Mouse (Mus musculus): ENCODE results near the gene Olfr1309. TPM values are rescaled to one million over a fixed set of nuclear protein-coding genes. Genes with fewer than 3 reads are reported as not detected.
"Not testable (repeated sequence)": the region's sequence is repeated elsewhere in the genome, so short reads cannot be mapped to it uniquely, and the experiment has no call there.

Gene Olfr1309
- not detected in 2 replicates for polyA plus RNA-seq (2014; fragmentation: Nextera tagmentation; extraction: Ambion mirVana)

- ATAC-seq (ENCODE audit: insufficient read depth, low FRiP score, low TSS enrichment) (no peak), DNase-seq (ENCODE audit: low spot score) (no peak)
- Histone ChIP-seq H3K4me3 (ENCODE audit: low read depth, low read length) (no peak within 1 kb of the TSS), H3K36me3 (ENCODE audit: control insufficient read depth, insufficient read depth, low read length) (no peaks in the 10 kb centered on the region), H3K9ac (ENCODE audit: low read length) (no peak within 1 kb of the TSS), H3K4me2 (ENCODE audit: low read depth) (no peak within 1 kb of the TSS), H3K4me1 (ENCODE audit: control insufficient read depth, insufficient read depth, low read length) (no peaks in the 10 kb centered on the region), H3K27me3 (ENCODE audit: control insufficient read depth, insufficient read depth, low read length) (no peaks in the 10 kb centered on the region), H3K9me3 (ENCODE audit: control insufficient read depth, low read length) (no peaks in the 10 kb centered on the region), H3K27ac (ENCODE audit: low read depth, low read length) (no peak within 1 kb of the TSS)
- WGBS: 63% methylated on average over 1 of the region's 1 CpGs
Measured at GRCm38 (mm10) chr2:111990181-111990580, at the start of gene Olfr1309. TSS of gene Olfr1309 (minus strand) at chr2:111990281.

- not testable (repeated sequence) for H3K27me3 ChIP-seq (ENCODE audit: control insufficient read depth, insufficient read depth, low read length); DNase-seq (ENCODE audit: low spot score); H3K4me1 ChIP-seq (ENCODE audit: control insufficient read depth, insufficient read depth, low read length); H3K4me2 ChIP-seq (ENCODE audit: low read depth); H3K27ac ChIP-seq (ENCODE audit: low read depth, low read length); H3K4me3 ChIP-seq (ENCODE audit: low read depth, low read length); ATAC-seq (ENCODE audit: insufficient read depth, low FRiP score, low TSS enrichment); H3K9me3 ChIP-seq (ENCODE audit: control insufficient read depth, low read length); H3K9ac ChIP-seq (ENCODE audit: low read length); H3K36me3 ChIP-seq (ENCODE audit: control insufficient read depth, insufficient read depth, low read length)
- WGBS: 59% methylated on average over 6 of the region's 6 CpGs
Measured at GRCm38 (mm10) chr2:112026971-112027370, 36.9 kb upstream of the Olfr1309 start.

GRCm38 (mm10) chr2:112024312-112024711 lies 34.2 kb upstream of the Olfr1309 start, which contains the start of gene Olfr1311:
TSS of gene Olfr1311 (minus strand) at chr2:112024412.
- Histone ChIP-seq H3K4me1 (ENCODE audit: control insufficient read depth, insufficient read depth, low read length) (no peaks in the 10 kb centered on the region), H3K27ac (ENCODE audit: low read depth, low read length) (no peak within 1 kb of the TSS), H3K9ac (ENCODE audit: low read length) (no peak within 1 kb of the TSS), H3K4me2 (ENCODE audit: low read depth) (no peak within 1 kb of the TSS), H3K4me3 (ENCODE audit: low read depth, low read length) (no peak within 1 kb of the TSS), H3K27me3 (ENCODE audit: control insufficient read depth, insufficient read depth, low read length) (no peaks in the 10 kb centered on the region), H3K9me3 (ENCODE audit: control insufficient read depth, low read length) (no peaks in the 10 kb centered on the region), H3K36me3 (ENCODE audit: control insufficient read depth, insufficient read depth, low read length) (no peaks in the 10 kb centered on the region)
- DNase-seq (ENCODE audit: low spot score) (no peak), ATAC-seq (ENCODE audit: insufficient read depth, low FRiP score, low TSS enrichment) (no peak)
- WGBS: 92% methylated on average over 2 of the region's 2 CpGs

GRCm38 (mm10) chr2:112014900-112015299 lies 24.8 kb upstream of the Olfr1309 start:
- ATAC-seq (ENCODE audit: insufficient read depth, low FRiP score, low TSS enrichment) (no peak), DNase-seq (ENCODE audit: low spot score) (no peak)
- H3K4me1 ChIP-seq (ENCODE audit: control insufficient read depth, insufficient read depth, low read length): no peaks in the 10 kb centered on the region
- no peaks in the 10 kb centered on the region for H3K27me3 ChIP-seq (ENCODE audit: control insufficient read depth, insufficient read depth, low read length)
- H3K4me2 ChIP-seq (ENCODE audit: low read depth): no peak overlapping the region
- no peak overlapping the region for H3K4me3 ChIP-seq (ENCODE audit: low read depth, low read length)
- no peaks in the 10 kb centered on the region for H3K9me3 ChIP-seq (ENCODE audit: control insufficient read depth, low read length)
- H3K27ac ChIP-seq (ENCODE audit: low read depth, low read length): no peak overlapping the region
- H3K9ac ChIP-seq (ENCODE audit: low read length): no peak overlapping the region
- 88% methylated on average over 3 of the region's 3 CpGs for WGBS
- H3K36me3 ChIP-seq (ENCODE audit: control insufficient read depth, insufficient read depth, low read length): no peaks in the 10 kb centered on the region

GRCm38 (mm10) chr2:112012608-112013007 lies 22.5 kb upstream of the Olfr1309 start, which contains the start of gene Olfr1310:
TSS of gene Olfr1310 (minus strand) at chr2:112012708.
- no peak for DNase-seq (ENCODE audit: low spot score)
- H3K4me3 ChIP-seq (ENCODE audit: low read depth, low read length): no peak within 1 kb of the TSS
- no peak for ATAC-seq (ENCODE audit: insufficient read depth, low FRiP score, low TSS enrichment)
- H3K9ac ChIP-seq (ENCODE audit: low read length): no peak within 1 kb of the TSS
- no peak within 1 kb of the TSS for H3K27ac ChIP-seq (ENCODE audit: low read depth, low read length)
- no peaks in the 10 kb centered on the region for H3K27me3 ChIP-seq (ENCODE audit: control insufficient read depth, insufficient read depth, low read length)
- no peaks in the 10 kb centered on the region for H3K4me1 ChIP-seq (ENCODE audit: control insufficient read depth, insufficient read depth, low read length)
- H3K9me3 ChIP-seq (ENCODE audit: control insufficient read depth, low read length): no peaks in the 10 kb centered on the region
- H3K4me2 ChIP-seq (ENCODE audit: low read depth): no peak within 1 kb of the TSS
- no peaks in the 10 kb centered on the region for H3K36me3 ChIP-seq (ENCODE audit: control insufficient read depth, insufficient read depth, low read length)

- 73% methylated on average over 1 of the region's 1 CpGs for WGBS
Measured at GRCm38 (mm10) chr2:111964844-111965243, 25.2 kb downstream of the Olfr1309 start, which contains the start of gene Olfr1308. TSS of gene Olfr1308 (minus strand) at chr2:111964944.

GRCm38 (mm10) chr2:111949340-111949739 lies 40.7 kb downstream of the Olfr1309 start, which contains the start of gene Olfr1307:
TSS of gene Olfr1307 (minus strand) at chr2:111949440.
- WGBS: 81% methylated on average over 1 of the region's 1 CpGs
- no peak for ATAC-seq (ENCODE audit: insufficient read depth, low FRiP score, low TSS enrichment)

More at GRCm38 (mm10) chr2:111964844-111965243, 25.2 kb downstream of the Olfr1309 start, which contains the start of gene Olfr1308:
- Histone ChIP-seq H3K4me2 (ENCODE audit: low read depth) (no peak within 1 kb of the TSS), H3K4me3 (ENCODE audit: low read depth, low read length) (no peak within 1 kb of the TSS), H3K9ac (ENCODE audit: low read length) (no peak within 1 kb of the TSS), H3K36me3 (ENCODE audit: control insufficient read depth, insufficient read depth, low read length) (no peaks in the 10 kb centered on the region), H3K4me1 (ENCODE audit: control insufficient read depth, insufficient read depth, low read length) (no peaks in the 10 kb centered on the region), H3K27me3 (ENCODE audit: control insufficient read depth, insufficient read depth, low read length) (no peaks in the 10 kb centered on the region), H3K9me3 (ENCODE audit: control insufficient read depth, low read length) (no peaks in the 10 kb centered on the region), H3K27ac (ENCODE audit: low read depth, low read length) (no peak within 1 kb of the TSS)
- DNase-seq (ENCODE audit: low spot score): no peak
- ATAC-seq (ENCODE audit: insufficient read depth, low FRiP score, low TSS enrichment): no peak

More at GRCm38 (mm10) chr2:111949340-111949739, 40.7 kb downstream of the Olfr1309 start, which contains the start of gene Olfr1307:
- Histone ChIP-seq H3K36me3 (ENCODE audit: control insufficient read depth, insufficient read depth, low read length) (no peaks in the 10 kb centered on the region), H3K9me3 (ENCODE audit: control insufficient read depth, low read length) (no peaks in the 10 kb centered on the region), H3K27ac (ENCODE audit: low read depth, low read length) (no peak within 1 kb of the TSS), H3K4me1 (ENCODE audit: control insufficient read depth, insufficient read depth, low read length) (no peaks in the 10 kb centered on the region), H3K27me3 (ENCODE audit: control insufficient read depth, insufficient read depth, low read length) (no peaks in the 10 kb centered on the region), H3K4me3 (ENCODE audit: low read depth, low read length) (no peak within 1 kb of the TSS), H3K9ac (ENCODE audit: low read length) (no peak within 1 kb of the TSS), H3K4me2 (ENCODE audit: low read depth) (no peak within 1 kb of the TSS)
- DNase-seq (ENCODE audit: low spot score): no peak

Other genes with a start within 250 kb of the Olfr1309 start
- not detected in 2 replicates for gene Olfr1301, start 239.3 kb downstream of the Olfr1309 start, polyA plus RNA-seq (2014; fragmentation: Nextera tagmentation; extraction: Ambion mirVana)
- gene Olfr1302, start 212.9 kb downstream of the Olfr1309 start, polyA plus RNA-seq (2014; fragmentation: Nextera tagmentation; extraction: Ambion mirVana): not detected in 2 replicates
- not detected in 2 replicates for gene Olfr1303, start 169.9 kb downstream of the Olfr1309 start, polyA plus RNA-seq (2014; fragmentation: Nextera tagmentation; extraction: Ambion mirVana)
- not detected in 2 replicates for gene Olfr1305, start 113.1 kb downstream of the Olfr1309 start, polyA plus RNA-seq (2014; fragmentation: Nextera tagmentation; extraction: Ambion mirVana)
- not detected in 2 replicates for gene Olfr1306, start 74.0 kb downstream of the Olfr1309 start, polyA plus RNA-seq (2014; fragmentation: Nextera tagmentation; extraction: Ambion mirVana)
- gene Olfr1307, start 40.8 kb downstream of the Olfr1309 start, polyA plus RNA-seq (2014; fragmentation: Nextera tagmentation; extraction: Ambion mirVana): not detected in 2 replicates
- gene Olfr1308, start 25.3 kb downstream of the Olfr1309 start, polyA plus RNA-seq (2014; fragmentation: Nextera tagmentation; extraction: Ambion mirVana): not detected in 2 replicates
- not detected in 2 replicates for gene Olfr1310, start 22.4 kb upstream of the Olfr1309 start, polyA plus RNA-seq (2014; fragmentation: Nextera tagmentation; extraction: Ambion mirVana)
- gene Olfr1311, start 34.1 kb upstream of the Olfr1309 start, polyA plus RNA-seq (2014; fragmentation: Nextera tagmentation; extraction: Ambion mirVana): not detected in 2 replicates
- not detected in 2 replicates for gene Olfr1312, start 60.0 kb upstream of the Olfr1309 start, polyA plus RNA-seq (2014; fragmentation: Nextera tagmentation; extraction: Ambion mirVana)
- not detected in 2 replicates for gene Olfr1313, start 87.6 kb upstream of the Olfr1309 start, polyA plus RNA-seq (2014; fragmentation: Nextera tagmentation; extraction: Ambion mirVana)
- not detected in 2 replicates for gene Olfr1314, start 106.5 kb upstream of the Olfr1309 start, polyA plus RNA-seq (2014; fragmentation: Nextera tagmentation; extraction: Ambion mirVana)
- not detected in 2 replicates for gene Olfr1315-ps1, start 125.2 kb upstream of the Olfr1309 start, polyA plus RNA-seq (2014; fragmentation: Nextera tagmentation; extraction: Ambion mirVana)
- not detected in 2 replicates for gene Olfr1316, start 144.7 kb upstream of the Olfr1309 start, polyA plus RNA-seq (2014; fragmentation: Nextera tagmentation; extraction: Ambion mirVana)
- not detected in 2 replicates for gene Olfr1317, start 150.0 kb upstream of the Olfr1309 start, polyA plus RNA-seq (2014; fragmentation: Nextera tagmentation; extraction: Ambion mirVana)
- gene Olfr1318, start 163.9 kb upstream of the Olfr1309 start, polyA plus RNA-seq (2014; fragmentation: Nextera tagmentation; extraction: Ambion mirVana): not detected in 2 replicates
- 9.7 and 12.8 TPM in 2 replicates for gene Lpcat4, start 249.2 kb upstream of the Olfr1309 start, polyA plus RNA-seq (2014; fragmentation: Nextera tagmentation; extraction: Ambion mirVana)

Data from neural tube, embryonic 11.5 days (tissue).